Mouse (Mus musculus) midbrain, embryonic 15.5 days (tissue): ENCODE measurements around the gene Gpc6. TPM values are rescaled to one million over a fixed set of nuclear protein-coding genes. Genes with fewer than 3 reads are reported as not detected.

ENCODE experiments used
- ATAC-seq: fragments of 200-750 bp; cut with Nextera tagmentation; replicated peaks from 2 replicates; pipeline ENCODE4 v1.8.0; 2017; ENCODE audit warnings: moderate TSS enrichment
- H3K27ac ChIP-seq: fragments of 300-500 bp; sonication (generic); 2 replicates; pipeline ENCODE4 v1.5.1; 2015; ENCODE audit warnings: mild to moderate bottlenecking, inconsistent platforms
- H3K27me3 ChIP-seq: fragments of 300-500 bp; sonication (generic); replicated peaks from 2 replicates; pipeline ENCODE4 v1.6.1; 2015; ENCODE audit warnings: inconsistent platforms
- H3K36me3 ChIP-seq: fragments of 300-500 bp; sonication (generic); replicated peaks from 2 replicates; pipeline ENCODE4 v1.6.1; 2015; ENCODE audit warnings: inconsistent platforms
- H3K4me1 ChIP-seq: fragments of 300-500 bp; sonication (generic); 2 replicates; pipeline ENCODE4 v1.6.1; 2015; ENCODE audit warnings: inconsistent platforms
- H3K4me2 ChIP-seq: fragments of 300-500 bp; sonication (generic); 2 replicates; pipeline ENCODE4 v1.6.1; 2015; ENCODE audit warnings: inconsistent platforms, mild to moderate bottlenecking, moderate library complexity
- H3K4me3 ChIP-seq: fragments of 300-500 bp; sonication (generic); 2 replicates; pipeline ENCODE4 v1.5.1; 2015; ENCODE audit warnings: mild to moderate bottlenecking, inconsistent platforms
- H3K9ac ChIP-seq: fragments of 300-500 bp; sonication (generic); 2 replicates; pipeline ENCODE4 v1.6.1; 2015; ENCODE audit warnings: mild to moderate bottlenecking, inconsistent platforms
- H3K9me3 ChIP-seq: fragments of 300-500 bp; sonication (generic); 2 replicates; pipeline ENCODE4 v1.6.1; 2016; ENCODE audit warnings: inconsistent platforms
- WGBS: fragments of 180-500 bp; shearing (Covaris S2); methylation state at CpG from one replicate; pipeline ENCODE4 v1.1.7; 2015; ENCODE audit warnings: mixed read lengths; 5-methylcytosine and 5-hydroxymethylcytosine counted together
- polyA plus RNA-seq: library from polyadenylated mRNA; unstranded; fragments of >200 nt; fragmentation: Nextera tagmentation; extraction: Ambion mirVana; gene quantifications from 2 replicates; pipeline ENCODE4 v1.2.1, GENCODE M21; 2015

Gpc6 gene
- polyA plus RNA-seq, 1 experiment from 2014 or later, result 21.1 TPM

DNA sequence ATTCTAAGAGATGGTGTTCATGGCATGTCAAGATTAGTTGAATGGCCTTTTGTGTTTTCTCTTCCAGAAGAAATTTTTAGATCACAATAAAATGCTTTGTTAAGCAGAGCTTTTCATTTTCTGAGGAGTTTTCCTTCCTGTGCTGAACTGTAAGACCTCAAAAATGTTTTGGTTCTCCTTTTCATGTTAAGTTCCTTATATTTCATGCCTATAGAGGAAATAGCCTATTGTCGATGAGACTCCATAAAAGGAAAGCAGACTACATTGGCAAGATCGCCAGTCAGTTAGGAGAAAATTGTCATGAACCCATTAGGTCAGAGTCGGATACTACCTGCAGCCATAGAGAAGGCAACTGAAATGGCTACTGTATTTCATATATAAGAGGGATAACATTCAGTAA, 278.8 kb downstream of the Gpc6 start:
- H3K36me3 ChIP-seq, result no peaks in the 10 kb centered on the region
- WGBS, result 92% methylated on average over 3 of the region's 3 CpGs
- H3K27me3 ChIP-seq, result no peaks in the 10 kb centered on the region
- no peak overlapping the region for H3K4me3 ChIP-seq
- H3K9ac ChIP-seq, result no peak overlapping the region
- no peaks in the 10 kb centered on the region for H3K4me1 ChIP-seq
- no peaks in the 10 kb centered on the region for H3K9me3 ChIP-seq
- H3K27ac ChIP-seq, result no peak overlapping the region
- ATAC-seq, result no peak
- H3K4me2 ChIP-seq, result no peak overlapping the region

DNA sequence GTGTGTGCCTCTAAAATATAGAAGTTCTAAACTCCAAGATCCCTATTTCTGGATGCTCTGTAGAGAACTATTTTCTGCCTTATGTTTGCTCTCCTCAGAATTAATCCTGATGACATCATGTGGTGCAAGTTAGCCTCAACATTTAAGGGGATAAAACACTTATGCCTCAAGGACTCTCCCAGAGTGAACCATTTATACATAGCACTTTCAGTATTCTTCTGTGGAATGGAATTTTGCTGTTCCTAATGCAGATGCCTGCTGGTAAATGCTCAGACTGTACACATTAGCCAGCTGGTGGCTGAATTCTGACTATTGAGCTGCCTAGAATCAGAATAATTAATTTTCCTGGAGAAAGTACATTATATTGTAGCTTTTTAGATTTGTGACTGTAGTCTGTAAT, 289.3 kb downstream of the Gpc6 start:
- H3K36me3 ChIP-seq, result no peaks in the 10 kb centered on the region
- no peak overlapping the region for H3K27ac ChIP-seq
- no peak overlapping the region for H3K4me3 ChIP-seq
- no peak for ATAC-seq
- H3K9ac ChIP-seq, result no peak overlapping the region
- no peaks in the 10 kb centered on the region for H3K4me1 ChIP-seq
- no peaks in the 10 kb centered on the region for H3K9me3 ChIP-seq
- no peak overlapping the region for H3K4me2 ChIP-seq
- no peaks in the 10 kb centered on the region for H3K27me3 ChIP-seq

DNA sequence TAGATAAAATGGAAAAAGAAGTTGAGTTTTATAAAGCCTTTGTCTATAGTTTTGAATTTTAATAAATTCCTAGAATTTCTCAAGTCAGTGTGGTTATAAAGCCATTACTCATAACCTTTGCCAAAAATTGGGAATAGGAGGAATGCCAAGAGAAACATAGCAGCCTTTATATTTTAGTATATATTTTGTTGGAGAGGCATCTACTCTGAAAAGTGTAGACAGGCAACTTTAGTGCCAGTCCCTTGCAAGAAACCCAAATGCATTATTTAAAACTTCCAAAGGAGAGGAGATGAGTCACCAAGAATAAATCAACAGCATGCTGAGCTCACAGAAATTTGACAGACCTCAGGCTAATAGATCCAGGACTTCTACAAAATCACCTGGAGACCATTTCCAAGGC, 301.8 kb downstream of the Gpc6 start:
- Histone ChIP-seq H3K27me3 (no peaks in the 10 kb centered on the region), H3K9me3 (no peaks in the 10 kb centered on the region), H3K4me3 (no peak overlapping the region), H3K4me1 (no peaks in the 10 kb centered on the region), H3K4me2 (no peak overlapping the region), H3K27ac (no peak overlapping the region), H3K36me3 (no peaks in the 10 kb centered on the region), H3K9ac (no peak overlapping the region)
- ATAC-seq, result no peak

DNA sequence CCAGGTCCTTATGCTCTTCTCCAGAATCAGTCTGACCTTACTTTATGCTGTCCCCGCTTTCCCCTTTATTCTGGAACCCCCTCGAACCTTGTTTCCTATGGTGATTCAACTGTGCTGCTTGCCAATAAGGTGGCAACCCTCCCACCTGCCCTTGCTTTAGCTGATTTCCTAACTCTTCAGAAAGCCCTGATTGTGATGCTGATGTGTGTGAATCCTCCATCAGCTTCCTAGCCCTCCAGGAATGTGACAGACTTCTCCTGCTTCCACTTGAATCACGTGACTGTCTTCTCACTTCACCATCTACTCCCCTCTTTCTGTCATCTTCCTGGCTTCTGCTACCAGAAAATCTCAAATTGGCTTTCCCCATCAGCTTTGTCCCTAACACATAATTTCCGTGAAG, 305.4 kb downstream of the Gpc6 start:
- H3K36me3 ChIP-seq, result no peaks in the 10 kb centered on the region

DNA sequence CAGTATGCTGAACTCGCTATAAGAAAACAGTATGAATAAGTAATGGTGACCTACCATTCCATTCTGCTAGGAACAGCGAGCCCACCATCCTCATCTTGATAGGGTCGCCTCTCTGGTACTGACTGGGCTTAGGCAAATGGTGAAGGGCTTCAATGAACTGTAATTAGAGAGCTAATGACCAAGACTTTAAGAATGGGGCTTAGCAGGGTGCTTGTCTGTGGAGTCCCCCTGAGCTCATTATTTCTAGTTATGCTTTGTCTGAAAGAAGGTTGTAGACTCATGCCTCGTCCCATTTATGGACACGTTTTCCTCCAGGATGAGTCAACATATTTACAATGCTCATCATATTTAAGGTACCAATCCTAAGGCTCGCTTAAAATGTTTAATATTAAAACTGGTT, 313.1 kb downstream of the Gpc6 start:
- H3K9ac ChIP-seq, result no peak overlapping the region
- 74% methylated on average over 6 of the region's 6 CpGs for WGBS

More for the DNA sequence above, 305.4 kb downstream of the Gpc6 start:
- H3K4me3 ChIP-seq, result no peak overlapping the region
- H3K4me1 ChIP-seq, result no peaks in the 10 kb centered on the region
- H3K27ac ChIP-seq, result no peak overlapping the region
- no peaks in the 10 kb centered on the region for H3K27me3 ChIP-seq
- 60% methylated on average over 4 of the region's 4 CpGs for WGBS
- H3K9me3 ChIP-seq, result no peaks in the 10 kb centered on the region
- H3K9ac ChIP-seq, result no peak overlapping the region
- H3K4me2 ChIP-seq, result no peak overlapping the region
- no peak for ATAC-seq

DNA sequence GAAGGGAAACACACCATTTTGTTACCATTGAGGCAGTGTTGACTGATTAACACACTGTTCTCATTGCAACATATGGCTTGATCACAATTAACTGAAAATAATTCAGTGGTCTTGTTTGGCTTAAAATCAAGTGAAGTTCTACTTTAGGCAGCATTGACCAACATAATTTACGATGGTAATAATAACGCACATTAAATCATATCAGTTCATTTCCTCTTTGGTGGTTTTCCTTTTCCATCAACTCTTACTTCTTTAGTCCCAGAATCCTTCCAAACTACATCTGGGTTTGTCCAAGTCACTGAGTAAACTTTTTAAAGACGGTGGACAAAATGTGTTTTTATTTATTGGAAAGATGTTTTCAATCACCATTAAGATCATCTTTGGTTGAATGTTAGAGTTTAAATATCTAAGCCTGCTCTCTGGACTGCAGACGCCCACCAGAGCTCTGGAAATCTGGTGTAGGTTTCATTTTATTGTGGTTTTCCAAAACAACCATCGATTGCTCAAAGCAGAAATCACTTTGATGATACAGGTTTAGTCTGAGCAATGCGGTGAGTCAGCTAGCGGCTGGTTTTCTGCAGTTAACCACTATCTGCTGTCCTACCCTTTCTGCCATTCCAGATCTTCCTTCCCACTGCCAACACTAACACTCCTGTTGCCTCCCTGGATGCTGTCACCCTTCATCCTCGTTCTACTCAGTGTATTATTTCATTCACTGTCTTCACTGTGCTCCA, 314.7 kb downstream of the Gpc6 start:
- Histone ChIP-seq H3K4me1 (no peaks in the 10 kb centered on the region), H3K9ac (no peak overlapping the region), H3K27ac (no peak overlapping the region), H3K4me2 (no peak overlapping the region), H3K36me3 (no peaks in the 10 kb centered on the region), H3K27me3 (no peaks in the 10 kb centered on the region), H3K4me3 (no peak overlapping the region), H3K9me3 (no peaks in the 10 kb centered on the region)
- ATAC-seq, result no peak
- 90% methylated on average over 8 of the region's 8 CpGs for WGBS

More for the DNA sequence above, 313.1 kb downstream of the Gpc6 start:
- no peak for ATAC-seq
- no peak overlapping the region for H3K27ac ChIP-seq
- no peaks in the 10 kb centered on the region for H3K36me3 ChIP-seq
- H3K4me2 ChIP-seq, result no peak overlapping the region
- H3K9me3 ChIP-seq, result no peaks in the 10 kb centered on the region
- H3K4me3 ChIP-seq, result no peak overlapping the region
- no peaks in the 10 kb centered on the region for H3K27me3 ChIP-seq
- no peaks in the 10 kb centered on the region for H3K4me1 ChIP-seq

DNA sequence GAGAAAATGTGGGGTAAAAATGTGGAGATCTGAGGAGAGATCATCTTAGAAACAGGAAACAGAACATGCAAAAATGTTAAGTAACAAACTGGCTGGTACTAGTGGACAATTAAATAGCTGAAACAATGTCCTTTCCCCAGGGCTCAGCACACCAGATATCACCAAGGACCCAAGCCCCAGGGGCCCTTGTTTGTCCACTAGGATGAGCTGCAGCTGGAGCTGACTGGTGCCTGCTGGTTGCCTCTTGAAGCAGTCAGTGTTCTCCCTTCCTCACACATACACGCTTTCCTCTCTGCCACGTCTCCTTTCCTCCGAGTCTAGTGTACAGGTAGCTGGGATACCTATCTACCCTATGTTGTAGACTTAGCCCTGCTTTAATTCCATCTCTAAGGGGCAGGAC, 320.5 kb downstream of the Gpc6 start:
- H3K4me1 ChIP-seq, result no peaks in the 10 kb centered on the region
- H3K4me2 ChIP-seq, result no peak overlapping the region
- no peaks in the 10 kb centered on the region for H3K9me3 ChIP-seq
- H3K36me3 ChIP-seq, result no peaks in the 10 kb centered on the region
- no peak overlapping the region for H3K4me3 ChIP-seq
- H3K27me3 ChIP-seq, result no peaks in the 10 kb centered on the region
- no peak for ATAC-seq
- no peak overlapping the region for H3K27ac ChIP-seq
- H3K9ac ChIP-seq, result no peak overlapping the region
- 90% methylated on average over 3 of the region's 3 CpGs for WGBS

DNA sequence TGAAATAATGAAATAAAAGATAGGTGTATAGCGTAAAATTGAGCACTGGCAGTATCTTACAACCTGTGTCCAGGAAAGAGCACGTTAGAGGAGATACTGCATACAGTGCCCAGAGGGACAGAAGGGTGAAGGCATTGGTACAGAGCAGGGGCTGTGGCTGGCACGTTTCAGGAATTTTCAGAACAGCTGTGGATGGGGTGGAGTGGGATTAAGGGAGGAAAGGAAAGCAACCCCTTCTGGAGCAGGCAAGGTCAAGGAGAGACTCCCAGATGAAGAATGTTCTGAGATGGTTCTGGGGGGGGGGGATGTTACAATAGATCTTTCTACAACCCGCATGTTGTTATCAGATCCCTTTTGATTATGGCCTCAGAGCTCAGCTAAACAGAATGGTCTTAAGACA, 331.1 kb downstream of the Gpc6 start:
- no peaks in the 10 kb centered on the region for H3K9me3 ChIP-seq
- ATAC-seq, result no peak
- no peak overlapping the region for H3K4me2 ChIP-seq
- no peak overlapping the region for H3K27ac ChIP-seq
- no peak overlapping the region for H3K9ac ChIP-seq
- no peaks in the 10 kb centered on the region for H3K27me3 ChIP-seq
- 88% methylated on average over 4 of the region's 4 CpGs for WGBS
- no peak overlapping the region for H3K4me3 ChIP-seq
- no peaks in the 10 kb centered on the region for H3K36me3 ChIP-seq
- no peaks in the 10 kb centered on the region for H3K4me1 ChIP-seq

DNA sequence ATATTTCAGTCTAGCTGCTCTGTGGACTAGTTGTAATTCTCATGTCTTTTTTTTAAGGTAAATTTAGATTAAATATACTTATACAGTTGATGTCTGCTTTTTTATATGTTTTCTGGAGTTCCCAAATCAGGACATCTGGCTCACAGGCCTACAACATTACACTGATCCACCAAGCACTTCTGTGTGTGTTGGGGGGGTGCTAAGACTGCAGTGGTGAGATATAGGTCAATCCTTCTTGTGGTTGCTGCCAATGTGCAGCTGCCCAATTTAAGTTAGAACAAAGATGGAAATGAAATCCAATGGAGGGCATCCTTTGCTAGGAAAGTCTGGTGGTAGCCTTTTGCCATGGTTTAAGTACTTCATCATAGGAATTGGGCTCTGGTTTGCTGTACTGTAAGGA, 340.5 kb downstream of the Gpc6 start:
- Histone ChIP-seq H3K4me2 (no peak overlapping the region), H3K9me3 (no peaks in the 10 kb centered on the region), H3K27me3 (no peaks in the 10 kb centered on the region), H3K27ac (no peak overlapping the region), H3K36me3 (no peaks in the 10 kb centered on the region), H3K4me1 (no peaks in the 10 kb centered on the region), H3K9ac (no peak overlapping the region), H3K4me3 (no peak overlapping the region)
- ATAC-seq, result no peak

DNA sequence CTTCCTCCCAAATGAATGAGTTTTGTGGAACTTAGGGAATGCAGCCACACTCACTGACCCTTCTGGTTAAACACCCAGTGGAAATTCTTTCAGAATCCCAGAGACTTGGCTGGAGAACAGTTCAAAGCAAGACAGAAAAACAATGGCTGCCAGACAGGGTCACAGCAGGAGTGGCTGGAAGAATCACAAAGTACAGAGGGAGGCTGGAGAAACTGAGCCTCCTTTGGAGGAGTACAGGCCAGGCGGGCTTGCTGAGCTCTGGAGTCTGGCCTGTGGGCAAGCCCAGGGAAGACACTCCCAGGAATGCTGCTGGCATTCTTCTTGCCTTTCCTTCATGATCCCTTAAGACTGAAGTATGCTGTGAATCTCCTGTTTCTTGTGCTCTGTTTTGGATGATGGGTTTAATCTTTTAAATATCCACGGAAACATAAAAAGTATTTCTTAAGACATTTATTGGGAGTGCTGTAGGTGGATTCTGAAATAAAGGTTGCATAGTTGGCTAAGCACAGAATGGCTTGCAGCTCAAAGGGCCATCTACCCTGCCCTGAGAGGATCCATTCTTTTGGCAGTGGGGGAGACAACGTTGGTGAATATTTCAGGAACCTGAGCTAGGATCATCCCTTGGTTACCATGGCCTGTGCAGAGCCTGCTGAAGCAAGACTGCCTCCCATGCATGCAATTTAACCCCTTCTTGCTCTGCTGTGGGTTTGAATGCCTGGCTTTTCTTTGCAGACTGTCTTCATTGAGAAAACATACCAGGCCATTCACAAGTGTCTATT, 342.9 kb downstream of the Gpc6 start:
- H3K27ac ChIP-seq, result no peak overlapping the region
- no peaks in the 10 kb centered on the region for H3K36me3 ChIP-seq
- 23% methylated on average over 3 of the region's 3 CpGs for WGBS
- H3K4me3 ChIP-seq, result no peak overlapping the region
- no peak overlapping the region for H3K4me2 ChIP-seq
- H3K27me3 ChIP-seq, result no peaks in the 10 kb centered on the region
- no peaks in the 10 kb centered on the region for H3K9me3 ChIP-seq
- no peak overlapping the region for H3K9ac ChIP-seq
- ATAC-seq, result no peak
- H3K4me1 ChIP-seq, result no peaks in the 10 kb centered on the region

DNA sequence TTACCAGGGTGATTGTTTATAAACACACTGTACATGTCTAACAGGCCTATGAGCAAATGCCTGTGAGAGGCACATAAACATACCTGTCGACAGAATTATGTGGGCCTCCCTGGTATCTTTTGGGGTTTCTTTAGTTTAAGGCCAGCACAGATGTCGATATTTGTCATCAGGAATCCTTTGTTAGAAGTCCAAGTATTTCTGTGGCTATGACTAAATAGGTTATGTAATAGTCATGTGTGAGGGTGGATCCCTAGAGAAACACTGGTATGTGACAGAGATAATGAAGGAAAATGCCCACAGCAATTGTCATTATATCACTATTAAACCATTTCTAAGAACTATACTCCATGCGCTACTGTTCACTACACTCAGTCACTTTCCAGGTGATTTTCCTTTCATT, 358.5 kb downstream of the Gpc6 start:
- H3K9ac ChIP-seq, result no peak overlapping the region
- 97% methylated on average over 3 of the region's 3 CpGs for WGBS
- no peaks in the 10 kb centered on the region for H3K27me3 ChIP-seq
- no peaks in the 10 kb centered on the region for H3K9me3 ChIP-seq
- H3K4me1 ChIP-seq, result no peaks in the 10 kb centered on the region
- ATAC-seq, result no peak
- no peak overlapping the region for H3K4me3 ChIP-seq
- H3K27ac ChIP-seq, result no peak overlapping the region
- no peak overlapping the region for H3K4me2 ChIP-seq
- no peaks in the 10 kb centered on the region for H3K36me3 ChIP-seq

DNA sequence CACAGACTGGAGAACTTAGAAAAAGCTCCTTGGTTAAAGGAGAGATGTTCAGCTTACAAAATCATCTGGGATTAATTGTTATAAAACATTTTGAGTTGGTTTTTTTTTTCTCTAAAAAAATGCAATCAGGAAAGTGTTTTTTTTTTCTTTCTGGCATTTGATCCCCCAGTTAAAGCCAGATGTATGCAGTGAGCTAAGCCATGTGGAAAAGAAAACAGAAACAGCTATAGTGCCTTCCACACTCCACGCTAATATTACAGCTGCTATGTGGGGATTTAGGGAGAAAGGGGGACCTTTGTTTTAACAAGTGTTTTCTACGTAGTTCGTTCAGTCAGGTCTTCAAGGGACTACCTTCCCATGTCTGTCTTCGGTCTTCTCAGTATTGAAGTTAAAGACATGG, 368.6 kb downstream of the Gpc6 start:
- WGBS, result 98% methylated on average over 4 of the region's 4 CpGs
- Histone ChIP-seq H3K4me1 (no peaks in the 10 kb centered on the region), H3K27ac (no peak overlapping the region), H3K36me3 (no peaks in the 10 kb centered on the region), H3K27me3 (no peaks in the 10 kb centered on the region), H3K9me3 (no peaks in the 10 kb centered on the region), H3K9ac (no peak overlapping the region), H3K4me2 (no peak overlapping the region), H3K4me3 (no peak overlapping the region)
- no peak for ATAC-seq

DNA sequence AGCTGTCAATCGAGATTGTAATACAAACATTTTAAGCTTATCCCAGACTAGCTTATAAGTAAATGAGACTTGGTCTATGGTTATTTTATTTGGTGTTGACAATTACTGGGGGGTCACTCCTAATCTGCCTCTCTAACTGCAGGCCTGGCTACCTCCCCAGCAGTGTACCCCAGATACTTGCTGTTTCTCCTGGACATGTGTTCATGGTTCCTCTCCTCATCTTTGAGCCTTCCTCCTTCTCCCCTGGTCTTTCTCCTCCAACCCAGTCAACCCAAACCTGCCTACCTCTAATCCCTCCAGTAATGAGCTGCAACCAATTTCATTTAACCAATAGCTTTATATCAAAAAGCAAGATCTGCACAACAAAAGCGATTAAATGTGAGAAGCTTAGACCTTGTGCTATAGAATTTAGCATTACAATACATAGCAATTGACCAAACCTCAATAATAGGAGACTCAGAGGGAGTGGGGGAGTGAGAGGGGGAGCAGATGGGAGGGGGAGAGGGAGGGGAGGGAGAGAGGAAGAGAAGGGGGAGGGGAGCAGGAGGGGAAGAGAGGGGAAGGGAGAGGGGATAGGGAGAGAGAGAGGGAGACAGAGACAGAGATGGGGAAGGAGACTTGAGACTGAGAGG, 371.2 kb downstream of the Gpc6 start:
- Histone ChIP-seq H3K4me3 (no peak overlapping the region), H3K9ac (no peak overlapping the region), H3K27ac (no peak overlapping the region), H3K4me2 (no peak overlapping the region), H3K27me3 (no peaks in the 10 kb centered on the region), H3K9me3 (no peaks in the 10 kb centered on the region), H3K4me1 (no peaks in the 10 kb centered on the region), H3K36me3 (no peaks in the 10 kb centered on the region)
- 67% methylated on average over 2 of the region's 2 CpGs for WGBS
- ATAC-seq, result no peak
